ENCODE assay signal across 11 mouse cellular contexts in genomic region chr2:33974737-33975422, GRCm38 (mm10).
DNase-seq lines count a peak whose midpoint lies in the region; ATAC-seq lines count a peak whose summit lies in the region.
"Had no signal": no experiment of that assay in that cellular context is flagged by ENCODE, and none has a peak within 500 bp of the region (broad histone marks: within the 10 kb centered on the region; RNA-seq: fewer than 3 reads in every experiment).

No protein-coding gene starts in this region.

- H3K9ac ChIP-seq in forebrain, embryonic 14.5 days (ENCODE audit: low read length) = 0 out of 2 replicates have a peak overlapping the region, but pooled peaks have one; percentile 5
- H3K9ac ChIP-seq in hindbrain, embryonic 16.5 days (ENCODE audit: low read depth, low read length) = peak overlapping the region; percentile 31; the same call in 1 of the 2 replicates
- no peak overlapping the region for H3K9ac ChIP-seq in midbrain, embryonic 16.5 days (ENCODE audit: low read depth, low read length)
- H3K9ac ChIP-seq: heart, embryonic 12.5 days; liver, embryonic 15.5 days had no signal

- ATAC-seq in forebrain, embryonic 14.5 days = no peak
- ATAC-seq in hindbrain, embryonic 16.5 days = 0 out of 2 replicates have a peak, but pooled peaks have one; percentile 17
- ATAC-seq in midbrain, embryonic 16.5 days = no peak
- no peak for ATAC-seq in megakaryocyte-erythroid progenitor cell, adult 5-6 weeks (replicated peaks; ENCODE audit: low FRiP score, low TSS enrichment, poor library complexity, severe bottlenecking)

- no peaks in the 10 kb centered on the region for H3K9me3 ChIP-seq in forebrain, embryonic 14.5 days (replicated peaks; ENCODE audit: control insufficient read depth, low read length)
- H3K9me3 ChIP-seq in hindbrain, embryonic 16.5 days (ENCODE audit: control insufficient read depth, low read length) = peaks cover 5% of the 10 kb centered on the region; the same call in 1 of the 2 replicates
- H3K9me3 ChIP-seq in midbrain, embryonic 16.5 days (replicated peaks; ENCODE audit: control insufficient read depth, low read length, poor library complexity, severe bottlenecking) = peaks cover 3% of the 10 kb centered on the region; the same call in 1 of the 2 replicates
- H3K9me3 ChIP-seq: liver, embryonic 15.5 days had no signal

- no peak overlapping the region for H3K4me3 ChIP-seq in forebrain, embryonic 14.5 days (ENCODE audit: low read depth, low read length)
- no peak overlapping the region for H3K4me3 ChIP-seq in hindbrain, embryonic 16.5 days (ENCODE audit: low read length)
- no peak overlapping the region for H3K4me3 ChIP-seq in midbrain, embryonic 16.5 days (ENCODE audit: low read depth, low read length)
- H3K4me3 ChIP-seq: heart, embryonic 12.5 days; liver, embryonic 15.5 days had no signal

- H3K27me3 ChIP-seq in forebrain, embryonic 14.5 days (replicated peaks; ENCODE audit: control insufficient read depth, insufficient read depth, low read length) = peaks cover 3% of the 10 kb centered on the region; the same call in 1 of the 2 replicates
- H3K27me3 ChIP-seq in hindbrain, embryonic 16.5 days (replicated peaks; ENCODE audit: control insufficient read depth, insufficient read depth, low read length) = no peaks in the 10 kb centered on the region
- H3K27me3 ChIP-seq in midbrain, embryonic 16.5 days (ENCODE audit: control insufficient read depth, insufficient read depth, low read depth, low read length) = no peaks in the 10 kb centered on the region
- H3K27me3 ChIP-seq: liver, embryonic 15.5 days had no signal

- peaks cover 5% of the 10 kb centered on the region; the same call in 1 of the 2 replicates for H3K4me1 ChIP-seq in forebrain, embryonic 14.5 days (ENCODE audit: control insufficient read depth, insufficient read depth, low read length)
- H3K4me1 ChIP-seq in hindbrain, embryonic 16.5 days (ENCODE audit: control insufficient read depth, insufficient read depth, low read depth, low read length) = peaks cover 14% of the 10 kb centered on the region
- peaks cover 9% of the 10 kb centered on the region for H3K4me1 ChIP-seq in midbrain, embryonic 16.5 days (ENCODE audit: control insufficient read depth, insufficient read depth, low read length)
- H3K4me1 ChIP-seq: heart, embryonic 12.5 days; liver, embryonic 15.5 days had no signal

- no peak overlapping the region for H3K4me2 ChIP-seq in forebrain, embryonic 14.5 days (ENCODE audit: low read length)
- no peak overlapping the region for H3K4me2 ChIP-seq in hindbrain, embryonic 16.5 days (ENCODE audit: low read length)
- H3K4me2 ChIP-seq in midbrain, embryonic 16.5 days (ENCODE audit: low read length) = no peak overlapping the region
- H3K4me2 ChIP-seq: heart, embryonic 12.5 days; liver, embryonic 15.5 days had no signal

- peak; percentile 2 to 8 for DNase-seq in layer of hippocampus, postnatal 10 days (ENCODE audit: low spot score in 2 of 2)
- DNase-seq in layer of hippocampus, postnatal 14 days (ENCODE audit: low spot score in 2 of 2) = no peak
- no peak for DNase-seq in forebrain, embryonic 14.5 days (ENCODE audit: low spot score)
- DNase-seq in frontal cortex, postnatal 25 days (ENCODE audit: low spot score in 2 of 2) = no peak
- no peak for DNase-seq in ovary, postnatal 14 days (ENCODE audit: low spot score)
- DNase-seq: gastrocnemius, postnatal 25 days had no signal

- H3K27ac ChIP-seq in forebrain, embryonic 14.5 days (ENCODE audit: low read depth, low read length) = peak overlapping the region; percentile 21; the same call in 1 of the 2 replicates
- H3K27ac ChIP-seq in hindbrain, embryonic 16.5 days (ENCODE audit: low read depth, low read length) = no peak overlapping the region
- H3K27ac ChIP-seq in midbrain, embryonic 16.5 days (ENCODE audit: low read length) = peak overlapping the region; percentile 52; the same call in 1 of the 2 replicates
- H3K27ac ChIP-seq: liver, embryonic 15.5 days had no signal

- WGBS in forebrain, embryonic 14.5 days = 55% methylated on average over 15 of the region's 15 CpGs
- 41% methylated on average over 15 of the region's 15 CpGs for WGBS in hindbrain, embryonic 16.5 days
- 49% methylated on average over 15 of the region's 15 CpGs for WGBS in midbrain, embryonic 16.5 days

- no peaks in the 10 kb centered on the region for H3K36me3 ChIP-seq in forebrain, embryonic 14.5 days (ENCODE audit: control insufficient read depth, insufficient read depth, low read length)
- no peaks in the 10 kb centered on the region for H3K36me3 ChIP-seq in hindbrain, embryonic 16.5 days (ENCODE audit: control insufficient read depth, insufficient read depth, low read length)
- H3K36me3 ChIP-seq in midbrain, embryonic 16.5 days (ENCODE audit: control insufficient read depth, insufficient read depth, low read length) = no peaks in the 10 kb centered on the region
- H3K36me3 ChIP-seq: heart, embryonic 12.5 days; liver, embryonic 15.5 days had no signal

Comparison
In these comparisons a context has a peak if more than half of its experiments do, and no peak if none do; other contexts are left out.
1. DNase-seq: peak in layer of hippocampus, postnatal 10 days (2 of 2); none in layer of hippocampus, postnatal 14 days (0 of 2), forebrain, embryonic 14.5 days (single experiment), frontal cortex, postnatal 25 days (0 of 2) and ovary, postnatal 14 days (single experiment).